Mouse (Mus musculus) cortical plate, adult 2 months (tissue): ENCODE data around the gene Slx4.
"Not testable (repeated sequence)": the region's sequence is repeated elsewhere in the genome, so short reads cannot be mapped to it uniquely, and the experiment has no call there.

Experiments used
- CTCF ChIP-seq: fragments of 200-500 bp; IDR thresholded peaks from 2 replicates; pipeline ENCODE4 v1.5.1; 2011; ENCODE audit warnings: mild to moderate bottlenecking, control low read depth, low read length; ENCODE audit not compliant: insufficient read depth; ENCODE audit errors: extremely low read depth
- POLR2A ChIP-seq: fragments of 200-500 bp; IDR thresholded peaks from 2 replicates; pipeline ENCODE4 v1.6.1; 2011; ENCODE audit warnings: mild to moderate bottlenecking, low read length, control low read depth; ENCODE audit not compliant: insufficient read depth; ENCODE audit errors: extremely low read depth

DNA sequence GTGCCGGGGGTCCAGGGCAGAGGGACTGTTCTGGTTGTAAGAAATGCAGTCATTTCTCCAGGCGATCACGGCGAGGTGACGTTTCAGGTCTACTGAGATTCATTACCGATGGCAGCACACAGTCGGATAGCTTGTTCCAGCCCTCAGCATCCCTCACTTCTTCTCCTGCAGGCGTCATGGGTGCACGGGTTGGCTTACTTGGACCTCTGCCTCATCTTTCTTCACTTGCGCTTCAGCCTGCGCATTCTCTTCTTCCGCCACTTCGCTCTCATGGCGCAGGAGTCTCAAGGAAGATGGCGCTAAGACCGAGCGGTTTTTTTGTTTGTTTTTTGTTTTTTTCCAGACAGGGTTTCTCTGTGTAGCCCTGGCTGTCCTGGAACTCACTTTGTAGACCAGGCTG lies 13.2 kb upstream of the Slx4 start:
- TF ChIP-seq CTCF, POLR2A: not testable (repeated sequence)
